Mouse (Mus musculus) cerebellum, adult 9-11 months (tissue): ENCODE results near the gene Slmap.
"Not testable (repeated sequence)": the region's sequence is repeated elsewhere in the genome, so short reads cannot be mapped to it uniquely, and the experiment has no call there.

Source experiments
- DNase-seq: peaks from one replicate; pipeline ENCODE4 v3.0.0; 2022

Gene Slmap

DNA sequence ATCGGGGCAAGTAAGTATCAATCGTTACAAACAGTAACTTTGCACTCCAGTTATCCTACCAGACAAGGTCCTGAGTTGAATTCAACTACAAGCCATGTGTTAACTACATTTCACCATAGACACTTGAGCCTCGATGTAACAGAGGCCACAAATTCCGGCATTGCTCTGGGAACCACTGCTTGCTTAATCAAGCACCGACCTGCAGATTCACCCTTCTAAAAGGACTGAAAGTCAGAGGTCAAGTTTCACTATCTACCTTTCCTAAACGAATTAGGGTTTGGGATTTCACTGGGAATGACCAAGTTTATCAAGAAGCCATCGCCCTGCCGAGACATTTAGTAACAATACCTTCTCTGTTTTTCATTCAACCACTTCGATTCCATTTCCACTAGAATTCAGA, 2.0 kb downstream of the Slmap start:
- DNase-seq: no peak

- DNase-seq: no peak
These were observed 3.1 kb downstream of the Slmap start for GRCm38 (mm10) chr14:26531410-26532313.

DNA sequence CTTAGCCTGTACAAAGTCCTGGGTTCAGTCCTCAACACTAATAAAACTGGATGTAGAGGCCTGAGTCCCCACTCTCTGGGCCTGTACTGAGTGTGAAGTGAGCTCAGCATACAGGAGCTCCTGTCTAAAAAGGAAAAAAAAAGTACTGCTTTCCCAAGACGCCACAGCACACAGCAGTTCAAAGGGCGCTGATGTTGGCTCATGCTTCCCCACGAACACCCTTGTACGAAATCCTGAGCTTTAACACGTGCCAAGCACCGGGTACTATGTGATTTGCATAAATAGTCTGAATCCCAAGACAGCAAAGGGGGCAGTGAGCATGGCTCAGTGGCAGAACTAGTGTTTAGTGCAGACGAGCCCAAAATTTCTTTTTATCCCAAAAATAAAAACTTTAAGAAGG, 4.4 kb downstream of the Slmap start:
- no peak for DNase-seq

DNA sequence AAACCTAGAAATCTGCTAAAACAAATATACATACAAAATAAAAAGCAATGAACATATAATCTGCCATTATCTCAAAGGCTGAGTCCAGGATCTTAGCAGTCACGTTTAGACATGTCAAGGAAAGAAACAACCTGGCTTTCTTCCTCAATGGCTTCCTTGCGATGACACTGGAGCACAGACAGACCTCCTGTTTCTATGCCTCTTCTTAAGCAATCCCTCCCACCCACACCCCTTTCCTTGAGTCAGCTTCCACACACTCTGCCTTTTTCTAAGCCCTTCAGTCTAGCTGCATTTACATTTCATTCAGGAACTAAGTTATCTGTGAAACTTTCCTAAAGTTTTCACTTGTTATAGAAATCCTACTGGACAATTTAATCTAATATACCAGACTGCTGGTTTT, 6.4 kb downstream of the Slmap start:
- no peak for DNase-seq

DNA sequence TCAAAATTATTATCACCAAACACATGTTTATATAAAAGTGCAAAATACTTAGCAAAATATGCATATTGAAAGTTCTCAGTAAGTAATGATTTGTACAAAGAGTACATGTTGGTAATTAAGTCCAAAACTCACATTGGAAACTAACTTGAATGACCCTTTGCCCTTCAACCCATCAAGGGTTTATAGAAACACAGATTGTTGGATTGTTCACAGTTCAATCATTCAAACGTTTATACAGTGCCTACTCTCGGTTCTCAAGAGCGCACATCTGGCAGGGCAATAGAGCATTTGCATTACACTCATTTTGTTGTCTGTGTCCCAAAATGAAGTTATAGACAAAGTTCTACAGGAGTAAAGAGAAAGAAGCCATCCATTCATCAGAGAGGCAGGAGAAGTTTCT, 8.8 kb downstream of the Slmap start:
- no peak for DNase-seq

GRCm38 (mm10) chr14:26523082-26523481, 11.6 kb downstream of the Slmap start:
- no peak for DNase-seq

- no peak for DNase-seq
These were observed 14.9 kb downstream of the Slmap start for GRCm38 (mm10) chr14:26519831-26520230.

GRCm38 (mm10) chr14:26517843-26518242, 16.9 kb downstream of the Slmap start:
- DNase-seq: no peak

- DNase-seq: not testable (repeated sequence)
These were observed 18.5 kb downstream of the Slmap start for GRCm38 (mm10) chr14:26516232-26516631.

DNA sequence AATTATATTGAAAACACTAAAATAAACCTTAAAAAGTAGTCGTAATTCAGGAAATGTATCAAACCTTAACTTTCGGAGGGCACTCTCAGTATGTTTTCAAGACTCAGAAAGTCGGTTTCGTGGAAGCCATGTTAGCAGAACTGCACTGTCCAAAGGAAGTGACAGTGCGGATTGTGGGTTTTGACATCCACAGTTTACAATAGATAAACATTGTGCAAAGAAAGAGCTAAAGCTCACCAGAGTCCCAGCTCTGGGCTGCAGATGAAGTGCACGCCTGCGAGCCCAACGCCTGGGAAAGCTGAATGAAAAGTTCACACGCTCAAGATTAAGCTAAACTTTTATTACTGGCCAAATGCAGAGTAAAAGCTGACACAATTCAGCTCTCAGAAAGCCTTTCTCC, 18.9 kb downstream of the Slmap start:
- no peak for DNase-seq

DNA sequence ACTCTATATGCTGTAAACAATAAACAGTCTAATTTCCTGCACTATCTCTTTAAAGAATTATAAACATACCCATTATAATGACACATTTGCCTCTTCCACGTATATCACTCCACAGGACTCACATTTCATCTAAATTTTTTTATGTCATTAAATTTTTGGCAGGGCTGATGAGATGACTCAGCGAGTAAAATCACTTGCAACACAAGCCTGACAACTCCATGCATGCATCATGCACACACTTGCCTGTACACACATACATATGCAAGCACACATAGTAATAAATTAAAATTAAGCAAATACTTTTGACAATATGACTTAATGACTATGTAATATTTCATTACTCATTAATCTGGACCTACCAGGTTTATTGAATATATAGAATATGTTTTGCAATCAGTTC, 24.2 kb downstream of the Slmap start:
- no peak for DNase-seq

- no peak for DNase-seq
These were observed 26.6 kb downstream of the Slmap start for GRCm38 (mm10) chr14:26508150-26508549.

GRCm38 (mm10) chr14:26507361-26507760, 27.4 kb downstream of the Slmap start:
- DNase-seq: no peak

- DNase-seq: no peak
These were observed 30.2 kb downstream of the Slmap start for GRCm38 (mm10) chr14:26504541-26504940.

DNA sequence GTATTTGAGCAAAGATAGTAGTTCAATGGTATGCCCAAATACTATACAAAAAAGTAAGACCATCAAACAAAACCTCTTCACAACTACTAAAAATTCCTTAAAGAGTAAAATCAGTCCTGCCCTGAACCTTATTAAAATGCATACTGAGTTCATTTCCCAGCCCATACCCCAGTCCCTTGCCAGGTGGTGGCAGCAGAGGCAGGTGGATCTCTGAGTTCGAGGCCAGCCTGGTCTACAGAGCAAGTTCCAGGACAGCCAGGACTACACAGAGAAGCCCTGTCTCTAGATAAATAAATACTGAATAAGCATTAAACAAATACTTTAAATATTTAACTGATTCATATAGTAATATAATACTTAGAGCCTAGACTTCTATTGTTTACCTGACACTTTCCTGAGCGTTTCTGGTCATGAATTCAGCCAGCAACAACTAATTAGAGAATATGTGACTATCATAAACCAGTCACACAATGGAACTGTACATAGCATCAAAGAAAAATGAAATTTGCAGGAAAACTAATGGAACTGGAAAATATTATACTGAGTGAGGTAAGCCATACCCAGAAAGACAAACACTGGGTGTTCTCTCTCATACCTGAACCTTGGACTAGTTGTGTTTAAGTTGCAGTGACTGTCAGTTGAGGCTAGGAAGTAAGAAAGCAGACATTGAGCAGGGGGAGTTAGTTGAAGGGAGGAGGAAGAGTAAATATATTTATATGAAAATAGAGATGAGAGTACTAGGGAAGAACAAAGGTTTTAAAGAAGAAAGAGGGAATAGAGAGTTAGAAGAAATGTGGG, 34.4 kb downstream of the Slmap start:
- DNase-seq: no peak

- no peak for DNase-seq
These were observed 39.7 kb downstream of the Slmap start for GRCm38 (mm10) chr14:26495021-26495420.

DNA sequence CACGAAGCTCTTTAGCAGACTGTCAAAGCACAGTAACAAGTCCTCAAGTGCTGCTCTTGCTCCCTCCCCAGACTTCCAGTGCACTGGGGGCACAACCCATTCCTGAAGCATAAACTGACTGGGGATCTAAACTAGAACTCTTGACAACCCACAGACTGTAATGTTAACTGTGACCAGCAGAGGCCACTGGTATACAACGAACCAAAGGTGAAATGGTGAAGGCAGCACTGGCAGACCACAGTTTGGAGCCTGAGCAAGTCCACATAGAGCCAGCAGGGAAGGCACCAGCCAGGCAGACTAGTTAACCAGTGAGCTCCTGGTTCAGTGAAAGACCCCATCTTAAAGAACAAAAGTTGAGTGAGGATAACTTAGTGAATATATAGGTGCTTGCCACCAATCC, 43.6 kb downstream of the Slmap start:
- DNase-seq: peak; percentile 62

DNA sequence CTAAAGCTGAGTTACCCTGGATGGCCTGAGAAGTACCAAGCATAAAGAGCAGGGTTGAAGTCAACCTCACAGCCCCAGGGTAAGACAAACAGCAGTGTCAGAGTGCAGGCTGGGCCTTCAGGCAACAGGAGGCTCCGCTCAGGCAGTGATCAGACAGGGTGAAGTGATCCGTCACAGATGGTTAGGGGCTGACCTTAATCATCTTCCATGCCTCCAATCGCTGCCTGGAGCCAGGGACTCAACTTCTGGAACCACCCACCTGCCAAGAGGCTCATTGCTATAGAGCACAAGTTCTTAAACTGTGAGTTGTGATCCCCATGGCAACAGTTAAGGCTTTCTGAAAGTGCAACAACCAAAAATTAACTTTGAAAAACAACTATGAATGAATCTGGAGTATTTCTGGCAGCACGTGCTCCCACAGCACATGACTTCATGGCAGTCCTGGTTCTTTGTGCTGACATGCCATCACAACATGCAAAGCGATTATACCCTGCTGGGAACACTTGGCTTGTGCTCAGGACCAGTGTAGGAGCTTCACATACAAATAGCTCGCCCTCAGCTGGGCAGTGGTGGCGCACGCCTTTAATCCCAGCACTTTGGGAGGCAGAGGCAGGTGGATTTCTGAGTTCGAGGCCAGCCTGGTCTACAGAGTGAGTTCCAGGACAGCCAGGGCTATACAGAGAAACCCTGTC, 46.3 kb downstream of the Slmap start:
- peak; percentile 16 for DNase-seq

GRCm38 (mm10) chr14:26486416-26487198, 48.1 kb downstream of the Slmap start:
- DNase-seq: peak; percentile 9

DNA sequence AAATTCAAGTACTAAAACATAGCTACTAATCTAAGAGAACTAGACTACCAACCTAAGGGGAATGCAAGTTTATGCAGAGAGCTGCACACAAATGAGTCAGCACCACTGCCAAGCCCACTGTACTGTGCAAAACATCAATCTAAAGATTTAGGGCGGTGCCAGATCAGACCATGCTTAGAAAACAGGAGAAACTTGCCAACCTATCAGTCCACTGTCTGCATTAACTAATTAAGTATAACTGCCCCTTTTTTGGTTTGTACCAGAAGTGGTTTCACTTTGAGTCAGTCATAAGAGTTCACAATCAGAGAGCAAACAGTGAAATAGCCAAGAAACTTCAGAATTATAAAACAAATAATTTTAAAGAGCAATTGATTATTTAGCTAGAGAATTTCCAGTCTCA, 53.3 kb downstream of the Slmap start:
- no peak for DNase-seq

DNA sequence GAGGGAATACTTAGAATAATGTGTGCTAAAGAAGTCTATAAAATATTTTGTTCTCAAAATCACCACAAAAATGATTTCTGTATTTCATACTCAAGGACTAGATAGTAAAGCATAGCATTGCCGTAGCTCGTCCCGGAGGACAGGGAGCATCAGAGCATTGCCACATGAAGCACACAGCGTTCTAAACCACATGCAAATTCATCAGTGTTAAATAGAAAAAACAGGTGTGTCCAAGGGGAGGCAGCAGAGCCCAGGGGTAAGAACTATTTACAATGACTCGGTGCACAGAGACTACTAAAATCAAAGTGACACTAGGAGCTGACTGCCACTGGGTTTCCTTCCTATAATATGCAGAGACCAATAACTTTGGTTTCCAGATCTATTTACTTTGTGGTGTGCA, 57.0 kb downstream of the Slmap start:
- no peak for DNase-seq

GRCm38 (mm10) chr14:26476391-26476790, 58.3 kb downstream of the Slmap start:
- DNase-seq: no peak

- no peak for DNase-seq
These were observed 66.8 kb downstream of the Slmap start for GRCm38 (mm10) chr14:26467974-26468373.
